Mouse (Mus musculus): ENCODE measurements at regions not wholly inside any gene's neighbourhood (a gene's known extent, or its start where the extent isn't known, plus 50 kb on each side); places are given as distances from the start of the nearest gene placed in this dataset.

GRCm38 (mm10) chr14:76858396-76858795, 178.2 kb upstream of the Ccdc122 start:
- TF ChIP-seq EP300 (IDR thresholded peaks at IDR 0.05; ENCODE audit: insufficient read depth, low read depth, low read length) (no peak), CTCF (IDR thresholded peaks at IDR 0.05; ENCODE audit: low read depth, low read length) (no peak), POLR2A (IDR thresholded peaks at IDR 0.05; ENCODE audit: insufficient read depth, low read length) (no peak)
- Histone ChIP-seq H3K4me3 (ENCODE audit: low read depth, low read length) (no peak overlapping the region), H3K9ac (ENCODE audit: low read depth, poor library complexity, severe bottlenecking) (no peak overlapping the region), H3K27me3 (ENCODE audit: control insufficient read depth, insufficient read depth, low read length, poor library complexity, severe bottlenecking) (no peaks in the 10 kb centered on the region), H3K9me3 (replicated peaks; ENCODE audit: control insufficient read depth, insufficient read depth, low read length, poor library complexity, severe bottlenecking) (no peaks in the 10 kb centered on the region), H3K27ac (ENCODE audit: insufficient read depth, low read length) (peak overlapping the region; percentile 37; the same call in 1 of the 2 replicates), H3K36me3 (ENCODE audit: control insufficient read depth, insufficient read depth, low read length, poor library complexity, severe bottlenecking) (no peaks in the 10 kb centered on the region), H3K4me1 (ENCODE audit: control insufficient read depth, insufficient read depth, low read length) (no peaks in the 10 kb centered on the region)

- Histone ChIP-seq H3K27me3 (ENCODE audit: control insufficient read depth, insufficient read depth, low read length, poor library complexity, severe bottlenecking) (no peaks in the 10 kb centered on the region), H3K4me1 (ENCODE audit: control insufficient read depth, insufficient read depth, low read length) (no peaks in the 10 kb centered on the region)
- no peak for TF ChIP-seq POLR2A (IDR thresholded peaks at IDR 0.05; ENCODE audit: insufficient read depth, low read length)
- TF ChIP-seq EP300 (IDR thresholded peaks at IDR 0.05; ENCODE audit: insufficient read depth, low read depth, low read length) = no peak
- no peak for TF ChIP-seq CTCF (IDR thresholded peaks at IDR 0.05; ENCODE audit: low read depth, low read length)
These were observed 179.3 kb upstream of the Ccdc122 start for GRCm38 (mm10) chr14:76857196-76857773.

GRCm38 (mm10) chr14:76856591-76856990, 180.0 kb upstream of the Ccdc122 start:
- no peaks in the 10 kb centered on the region for H3K9me3 ChIP-seq (replicated peaks; ENCODE audit: control insufficient read depth, insufficient read depth, low read length, poor library complexity, severe bottlenecking)
- H3K27me3 ChIP-seq (ENCODE audit: control insufficient read depth, insufficient read depth, low read length, poor library complexity, severe bottlenecking) = no peaks in the 10 kb centered on the region
- no peaks in the 10 kb centered on the region for H3K4me1 ChIP-seq (ENCODE audit: control insufficient read depth, insufficient read depth, low read length)
- no peaks in the 10 kb centered on the region for H3K36me3 ChIP-seq (ENCODE audit: control insufficient read depth, insufficient read depth, low read length, poor library complexity, severe bottlenecking)
- H3K9ac ChIP-seq (ENCODE audit: low read depth, poor library complexity, severe bottlenecking) = no peak overlapping the region
- no peak overlapping the region for H3K27ac ChIP-seq (ENCODE audit: insufficient read depth, low read length)
- TF ChIP-seq CTCF (IDR thresholded peaks at IDR 0.05; ENCODE audit: low read depth, low read length) (no peak), EP300 (IDR thresholded peaks at IDR 0.05; ENCODE audit: insufficient read depth, low read depth, low read length) (no peak), POLR2A (IDR thresholded peaks at IDR 0.05; ENCODE audit: insufficient read depth, low read length) (no peak)
- no peak overlapping the region for H3K4me3 ChIP-seq (ENCODE audit: low read depth, low read length)

More at GRCm38 (mm10) chr14:76857196-76857773, 179.3 kb upstream of the Ccdc122 start:
- Histone ChIP-seq H3K9ac (ENCODE audit: low read depth, poor library complexity, severe bottlenecking) (no peak overlapping the region), H3K36me3 (ENCODE audit: control insufficient read depth, insufficient read depth, low read length, poor library complexity, severe bottlenecking) (no peaks in the 10 kb centered on the region), H3K4me3 (ENCODE audit: low read depth, low read length) (no peak overlapping the region), H3K9me3 (replicated peaks; ENCODE audit: control insufficient read depth, insufficient read depth, low read length, poor library complexity, severe bottlenecking) (no peaks in the 10 kb centered on the region), H3K27ac (ENCODE audit: insufficient read depth, low read length) (no peak overlapping the region)

GRCm38 (mm10) chr14:76854965-76855364, 181.6 kb upstream of the Ccdc122 start:
- H3K4me1 ChIP-seq (ENCODE audit: control insufficient read depth, insufficient read depth, low read length) = no peaks in the 10 kb centered on the region
- TF ChIP-seq EP300 (IDR thresholded peaks at IDR 0.05; ENCODE audit: insufficient read depth, low read depth, low read length) (no peak), CTCF (IDR thresholded peaks at IDR 0.05; ENCODE audit: low read depth, low read length) (no peak), POLR2A (IDR thresholded peaks at IDR 0.05; ENCODE audit: insufficient read depth, low read length) (no peak)
- no peak overlapping the region for H3K27ac ChIP-seq (ENCODE audit: insufficient read depth, low read length)
- H3K9me3 ChIP-seq (replicated peaks; ENCODE audit: control insufficient read depth, insufficient read depth, low read length, poor library complexity, severe bottlenecking) = no peaks in the 10 kb centered on the region
- no peaks in the 10 kb centered on the region; the same call in 1 of the 2 replicates for H3K27me3 ChIP-seq (ENCODE audit: control insufficient read depth, insufficient read depth, low read length, poor library complexity, severe bottlenecking)
- H3K9ac ChIP-seq (ENCODE audit: low read depth, poor library complexity, severe bottlenecking) = no peak overlapping the region
- no peaks in the 10 kb centered on the region for H3K36me3 ChIP-seq (ENCODE audit: control insufficient read depth, insufficient read depth, low read length, poor library complexity, severe bottlenecking)
- H3K4me3 ChIP-seq (ENCODE audit: low read depth, low read length) = no peak overlapping the region

GRCm38 (mm10) chr14:76851473-76852214, 184.9 kb upstream of the Ccdc122 start:
- H3K4me1 ChIP-seq (ENCODE audit: control insufficient read depth, insufficient read depth, low read length) = no peaks in the 10 kb centered on the region
- H3K27ac ChIP-seq (ENCODE audit: insufficient read depth, low read length) = no peak overlapping the region
- TF ChIP-seq EP300 (IDR thresholded peaks at IDR 0.05; ENCODE audit: insufficient read depth, low read depth, low read length) (no peak), CTCF (IDR thresholded peaks at IDR 0.05; ENCODE audit: low read depth, low read length) (no peak), POLR2A (IDR thresholded peaks at IDR 0.05; ENCODE audit: insufficient read depth, low read length) (no peak)
- H3K36me3 ChIP-seq (ENCODE audit: control insufficient read depth, insufficient read depth, low read length, poor library complexity, severe bottlenecking) = no peaks in the 10 kb centered on the region
- no peaks in the 10 kb centered on the region for H3K9me3 ChIP-seq (replicated peaks; ENCODE audit: control insufficient read depth, insufficient read depth, low read length, poor library complexity, severe bottlenecking)
- no peak overlapping the region for H3K4me3 ChIP-seq (ENCODE audit: low read depth, low read length)
- H3K9ac ChIP-seq (ENCODE audit: low read depth, poor library complexity, severe bottlenecking) = no peak overlapping the region
- H3K27me3 ChIP-seq (ENCODE audit: control insufficient read depth, insufficient read depth, low read length, poor library complexity, severe bottlenecking) = no peaks in the 10 kb centered on the region; the same call in 1 of the 2 replicates

GRCm38 (mm10) chr14:76850641-76851040, 185.9 kb upstream of the Ccdc122 start:
- H3K9me3 ChIP-seq (replicated peaks; ENCODE audit: control insufficient read depth, insufficient read depth, low read length, poor library complexity, severe bottlenecking) = no peaks in the 10 kb centered on the region
- no peaks in the 10 kb centered on the region for H3K36me3 ChIP-seq (ENCODE audit: control insufficient read depth, insufficient read depth, low read length, poor library complexity, severe bottlenecking)
- no peaks in the 10 kb centered on the region; the same call in 1 of the 2 replicates for H3K27me3 ChIP-seq (ENCODE audit: control insufficient read depth, insufficient read depth, low read length, poor library complexity, severe bottlenecking)
- no peak overlapping the region for H3K4me3 ChIP-seq (ENCODE audit: low read depth, low read length)
- H3K4me1 ChIP-seq (ENCODE audit: control insufficient read depth, insufficient read depth, low read length) = no peaks in the 10 kb centered on the region
- TF ChIP-seq POLR2A (IDR thresholded peaks at IDR 0.05; ENCODE audit: insufficient read depth, low read length) = no peak
- TF ChIP-seq EP300 (IDR thresholded peaks at IDR 0.05; ENCODE audit: insufficient read depth, low read depth, low read length) = no peak
- no peak for TF ChIP-seq CTCF (IDR thresholded peaks at IDR 0.05; ENCODE audit: low read depth, low read length)
- H3K9ac ChIP-seq (ENCODE audit: low read depth, poor library complexity, severe bottlenecking) = no peak overlapping the region
- H3K27ac ChIP-seq (ENCODE audit: insufficient read depth, low read length) = no peak overlapping the region

Data from ES-Bruce4 (cell line).